Mouse (Mus musculus): ENCODE measurements around the gene Scn3b.
A peak's percentile ranks its signal among the peaks of the same experiment; 100 is the strongest.

The Scn3b gene

GRCm38 (mm10) chr9:40269103-40269861 lies at the start of gene Scn3b:
Scn3b (plus strand) TSS chr9:40269217.
- peak; percentile 21 to 55 for DNase-seq (ENCODE audit: low spot score in 2 of 2)

- DNase-seq (ENCODE audit: low spot score in 2 of 2), result no peak
Measured at GRCm38 (mm10) chr9:40224289-40224688, 44.7 kb upstream of the Scn3b start.

- peak in 1 of 2 experiments; percentile 20 for DNase-seq (ENCODE audit: low spot score in 2 of 2)
Measured at GRCm38 (mm10) chr9:40227874-40228789, 40.9 kb upstream of the Scn3b start.

GRCm38 (mm10) chr9:40228804-40229331 lies 40.1 kb upstream of the Scn3b start:
- no peak for DNase-seq (ENCODE audit: low spot score in 2 of 2)

- no peak for DNase-seq (ENCODE audit: low spot score in 2 of 2)
Measured at GRCm38 (mm10) chr9:40229479-40229878, 39.5 kb upstream of the Scn3b start.

- DNase-seq (ENCODE audit: low spot score in 2 of 2), result no peak
Measured at GRCm38 (mm10) chr9:40231019-40231418, 38.0 kb upstream of the Scn3b start.

GRCm38 (mm10) chr9:40234233-40235072 lies 34.6 kb upstream of the Scn3b start:
- DNase-seq (ENCODE audit: low spot score in 2 of 2), result no peak

GRCm38 (mm10) chr9:40235220-40235619 lies 33.8 kb upstream of the Scn3b start:
- DNase-seq (ENCODE audit: low spot score in 2 of 2), result no peak

GRCm38 (mm10) chr9:40239749-40240148 lies 29.3 kb upstream of the Scn3b start:
- DNase-seq (ENCODE audit: low spot score in 2 of 2), result no peak

- DNase-seq (ENCODE audit: low spot score in 2 of 2), result no peak
Measured at GRCm38 (mm10) chr9:40240311-40240710, 28.7 kb upstream of the Scn3b start.

- DNase-seq (ENCODE audit: low spot score in 2 of 2), result peak in 1 of 2 experiments; percentile 17
Measured at GRCm38 (mm10) chr9:40241223-40241801, 27.7 kb upstream of the Scn3b start.

GRCm38 (mm10) chr9:40241951-40242888 lies 26.8 kb upstream of the Scn3b start:
- DNase-seq (ENCODE audit: low spot score in 2 of 2), result no peak

- DNase-seq (ENCODE audit: low spot score in 2 of 2), result no peak
Measured at GRCm38 (mm10) chr9:40245466-40245865, 23.6 kb upstream of the Scn3b start.

- no peak for DNase-seq (ENCODE audit: low spot score in 2 of 2)
Measured at GRCm38 (mm10) chr9:40245974-40246665, 22.9 kb upstream of the Scn3b start.

GRCm38 (mm10) chr9:40246702-40247101 lies 22.3 kb upstream of the Scn3b start:
- no peak for DNase-seq (ENCODE audit: low spot score in 2 of 2)

GRCm38 (mm10) chr9:40249106-40249505 lies 19.9 kb upstream of the Scn3b start:
- no peak for DNase-seq (ENCODE audit: low spot score in 2 of 2)

- DNase-seq (ENCODE audit: low spot score in 2 of 2), result no peak
Measured at GRCm38 (mm10) chr9:40252459-40252858, 16.6 kb upstream of the Scn3b start.

- no peak for DNase-seq (ENCODE audit: low spot score in 2 of 2)
Measured at GRCm38 (mm10) chr9:40263874-40264273, 5.1 kb upstream of the Scn3b start.

GRCm38 (mm10) chr9:40268040-40268747 lies 823 bp upstream of the Scn3b start:
- DNase-seq (ENCODE audit: low spot score in 2 of 2), result no peak
